Mouse (Mus musculus): Measurements from ENCODE around the gene P2rx5. TPM values are rescaled to one million over a fixed set of nuclear protein-coding genes. Genes with fewer than 3 reads are reported as not detected.

The P2rx5 gene
- total and polyA plus RNA-seq, 3 experiments: 0.04 to 0.25 TPM; not detected in 1

DNA sequence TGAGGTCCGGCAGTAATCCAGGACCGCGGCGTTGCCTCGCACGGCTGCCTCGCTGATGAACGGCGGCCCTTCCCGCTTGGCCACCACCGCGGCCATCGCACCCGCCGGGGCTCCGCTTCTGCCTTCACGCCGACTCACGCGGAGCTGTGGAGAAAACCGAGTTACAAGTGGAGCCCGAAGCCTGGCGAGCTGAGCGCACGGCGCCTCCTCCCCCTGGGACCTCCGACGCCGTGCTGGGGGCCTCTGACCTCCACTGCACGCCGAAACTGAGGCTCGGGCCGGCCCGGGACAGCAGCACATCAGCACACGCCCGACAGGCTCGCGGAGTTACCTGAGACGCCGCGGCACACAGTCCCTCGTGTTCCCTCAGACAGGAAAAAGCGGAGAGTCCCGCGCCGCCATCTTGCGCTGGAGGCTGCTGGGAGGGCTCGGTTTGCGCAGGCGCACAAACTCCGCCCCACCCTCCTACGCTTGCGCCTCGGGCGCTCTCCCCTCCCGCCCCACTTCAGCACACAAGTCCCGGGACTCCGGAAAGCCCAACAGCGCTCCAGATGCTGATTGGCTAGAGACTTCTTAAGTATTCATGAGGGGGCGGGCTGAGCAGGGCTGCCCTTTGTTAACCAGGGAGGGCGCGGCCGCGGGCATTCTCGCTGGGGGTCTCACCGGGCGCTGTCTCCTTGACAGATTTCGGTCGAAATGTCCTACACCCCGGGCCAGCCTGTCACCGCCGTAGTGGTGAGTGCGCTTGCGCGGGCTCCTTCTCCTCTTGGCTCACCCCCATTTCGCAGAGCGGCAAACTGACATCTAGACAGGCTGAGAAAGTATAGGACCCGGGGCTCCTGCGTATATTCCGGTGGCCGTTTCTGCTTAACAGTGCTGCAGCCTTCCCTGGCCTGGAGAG lies 16.6 kb downstream of the P2rx5 start, which contains the start of the genes Emc6 and Tax1bp3 (continued):
- TF ChIP-seq MXI1 (IDR thresholded peaks at IDR 0.05; ENCODE audit: low read depth, low read length) (peak; percentile 71), TAL1 (IDR thresholded peaks at IDR 0.05; ENCODE audit: low read length) (no peak), TBP (IDR thresholded peaks at IDR 0.05; ENCODE audit: low read depth, low read length) (peak; percentile 65; the same call in 1 of the 2 replicates), E2F4 (IDR thresholded peaks at IDR 0.05; ENCODE audit: borderline replicate concordance, low read depth, low read length) (no peak), CHD2 (IDR thresholded peaks at IDR 0.05; ENCODE audit: low read length) (no peak), BHLHE40 (IDR thresholded peaks at IDR 0.05; ENCODE audit: borderline replicate concordance, low read depth, low read length) (no peak), ELF1 (IDR thresholded peaks at IDR 0.05; ENCODE audit: low read depth, low read length) (peak; percentile 78), TCF12 (IDR thresholded peaks at IDR 0.05; ENCODE audit: low read depth, low read length) (peak; percentile 77), CHD1 (IDR thresholded peaks at IDR 0.05; ENCODE audit: low read depth, low read length) (no peak), POLR2AphosphoS2 (IDR thresholded peaks at IDR 0.05; ENCODE audit: low read length) (peak; percentile 88; the same call in 1 of the 2 replicates), GABPA (IDR thresholded peaks at IDR 0.05; ENCODE audit: low read depth, low read length) (no peak), MYB (IDR thresholded peaks at IDR 0.05; ENCODE audit: low read depth, low read length) (no peak), MAFK (IDR thresholded peaks at IDR 0.05; ENCODE audit: borderline replicate concordance, low read depth, low read length) (no peak), NRF1 (IDR thresholded peaks at IDR 0.05; ENCODE audit: insufficient read depth, low read depth, low read length, poor library complexity, severe bottlenecking) (peak; percentile 85), MEF2A (IDR thresholded peaks at IDR 0.05; ENCODE audit: extremely low read depth, insufficient replicate concordance, low read depth, low read length, poor library complexity, severe bottlenecking) (no peak), POLR2A (IDR thresholded peaks at IDR 0.05; ENCODE audit: control insufficient read depth in 1 of 2, insufficient read depth in 1 of 2, low read depth in 1 of 2, low read length in 2 of 2, poor library complexity in 1 of 2) (peak; percentile 93), ZC3H11A (IDR thresholded peaks at IDR 0.05; ENCODE audit: low read depth, low read length) (no peak), EP300 (IDR thresholded peaks at IDR 0.05; ENCODE audit: low read depth in 1 of 2, low read length in 2 of 2) (no peak)

DNA sequence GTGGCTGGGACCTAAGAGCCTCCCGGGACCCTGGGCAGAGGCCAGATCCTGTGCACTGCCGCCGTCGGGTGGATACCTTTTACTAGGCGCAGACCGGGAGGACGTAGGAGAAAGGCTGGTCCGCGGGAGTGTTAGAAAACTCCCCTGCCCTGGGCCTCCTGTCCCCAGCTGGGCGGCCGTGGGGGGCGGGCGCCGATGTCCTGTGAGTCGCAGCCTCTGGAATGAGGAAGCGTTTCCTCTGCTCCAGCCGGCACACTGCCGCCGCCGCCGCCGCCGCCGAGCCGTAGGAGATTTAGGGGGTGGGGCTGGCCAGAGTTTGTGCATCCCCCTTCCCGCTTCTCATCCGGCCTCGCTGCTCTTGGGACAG lies 17.3 kb downstream of the P2rx5 start:
- peaks cover 12 to 19% of the 10 kb centered on the region in 2 experiments; a peak in 3 of 4 replicates for H3K36me3 ChIP-seq (ENCODE audit: control insufficient read depth in 1 of 2, insufficient read depth in 2 of 2, low read length in 2 of 2)
- H3K27me3 ChIP-seq (ENCODE audit: control insufficient read depth in 1 of 2, insufficient read depth in 2 of 2, low read length in 2 of 2): no peaks in the 10 kb centered on the region
- H3K27ac ChIP-seq (ENCODE audit: control insufficient read depth, low read depth, low read length): peak overlapping the region; percentile 58
- peak; percentile 84 for DNase-seq (ENCODE audit: low read depth, low spot score)
- H3K9ac ChIP-seq (ENCODE audit: control insufficient read depth, low read depth, low read length, poor library complexity, severe bottlenecking): peak overlapping the region; percentile 88
- H3K4me1 ChIP-seq (ENCODE audit: control insufficient read depth in 1 of 2, insufficient read depth in 2 of 2, low read length in 2 of 2): peaks cover 4 to 12% of the 10 kb centered on the region in 2 experiments
- no peaks in the 10 kb centered on the region for H3K9me3 ChIP-seq (replicated peaks; ENCODE audit: insufficient read depth, low read length)
- peaks cover 38% of the 10 kb centered on the region for H3K79me2 ChIP-seq (ENCODE audit: control insufficient read depth, insufficient read depth, low read length, poor library complexity)
- TF ChIP-seq POLR2AphosphoS2 (IDR thresholded peaks at IDR 0.05; ENCODE audit: low read length): no peak
- 0 out of 2 replicates have a peak, but pooled peaks have one; percentile 25 for TF ChIP-seq UBTF (IDR thresholded peaks at IDR 0.05; ENCODE audit: borderline replicate concordance, insufficient read depth, low read depth, low read length)
- peak overlapping the region; percentile 81 to 95 for H3K4me3 ChIP-seq (ENCODE audit: control insufficient read depth in 1 of 2, insufficient read depth in 1 of 2, low read depth in 2 of 2, low read length in 2 of 2)

Data from MEL (cell line).